Mouse (Mus musculus) adrenal gland, adult 8-10 months (tissue): ENCODE results near the gene 1700023F06Rik. TPM values are rescaled to one million over a fixed set of nuclear protein-coding genes. Genes with fewer than 3 reads are reported as not detected.
A peak's percentile ranks its signal among the peaks of the same experiment; 100 is the strongest.

ENCODE experiments used
- DNase-seq: peaks from one replicate; pipeline ENCODE4 v3.0.0; 2022
- total RNA-seq, 4 experiments: library from RNA; stranded (reverse); gene quantifications; 2 replicates each; pipeline ENCODE4 v1.2.4; 2022

1700023F06Rik gene
- total RNA-seq, 4 experiments from 2014 or later, result 0.27 to 0.83 (median 0.66) TPM; not detected in 1

GRCm38 (mm10) chr11:103161449-103161848 is 46.9 kb downstream of the 1700023F06Rik start:
- no peak for DNase-seq

GRCm38 (mm10) chr11:103160738-103161137 is 47.6 kb downstream of the 1700023F06Rik start:
- no peak for DNase-seq

- DNase-seq, result peak; percentile 95
Measured at GRCm38 (mm10) chr11:103158621-103159478, 49.5 kb downstream of the 1700023F06Rik start.

- DNase-seq, result no peak
Measured at GRCm38 (mm10) chr11:103149771-103150170, 58.6 kb downstream of the 1700023F06Rik start.

Other genes with a start within 250 kb of the 1700023F06Rik start
- 100 to 1,000 TPM; 102 to 113 (median 109) TPM for gene Nmt1, start 180.4 kb downstream of the 1700023F06Rik start, total RNA-seq
- 10 to 100 TPM; 64.3 to 89.6 (median 75.5) TPM for gene Dcakd, start 180.2 kb downstream of the 1700023F06Rik start, total RNA-seq
- 10 to 100 TPM; 10.0 to 18.9 (median 13.6) TPM for gene Plcd3, start 106.9 kb downstream of the 1700023F06Rik start, total RNA-seq
- 100 to 1,000 TPM; 114 to 181 (median 146) TPM for gene Acbd4, start 106.9 kb downstream of the 1700023F06Rik start, total RNA-seq
- 10 to 100 TPM; 75.2 to 90.2 (median 86.0) TPM for gene Hexim1, start 92.3 kb downstream of the 1700023F06Rik start, total RNA-seq
- 1 to 10 TPM; 6.1 to 9.3 (median 8.6) TPM for gene Hexim2, start 76.1 kb downstream of the 1700023F06Rik start, total RNA-seq
- 10 to 100 TPM; 29.3 to 40.6 (median 30.6) TPM for gene Fmnl1, start 37.5 kb downstream of the 1700023F06Rik start, total RNA-seq
- not detected for gene Spata32, start 9.9 kb upstream of the 1700023F06Rik start, total RNA-seq
- 10 to 100 TPM in 1 of 4 experiments, 1 to 10 TPM in 3; 7.1 to 11.8 (median 9.0) TPM for gene Map3k14, start 58.9 kb upstream of the 1700023F06Rik start, total RNA-seq
- 10 to 100 TPM; 11.9 to 22.2 (median 15.9) TPM for gene Arhgap27, start 155.1 kb upstream of the 1700023F06Rik start, total RNA-seq
- gene Plekhm1, start 204.1 kb upstream of the 1700023F06Rik start, total RNA-seq, result 10 to 100 TPM; 21.9 to 27.6 (median 26.0) TPM